Mouse (Mus musculus) c-Kit-positive CD71-positive TER-119-positive erythroid progenitor cells, embryonic 14.5 days (primary cell): ENCODE results near the gene Defa37.
"Not testable (repeated sequence)": the region's sequence is repeated elsewhere in the genome, so short reads cannot be mapped to it uniquely, and the experiment has no call there.

Experiments
- DNase-seq: peaks from one replicate; pipeline ENCODE4 v3.0.0-alpha.2; 2013; ENCODE audit warnings: low spot score

Gene Defa37

GRCm38 (mm10) chr8:21565086-21565485 lies at the start of gene Defa37:
Defa37 (plus strand) TSS chr8:21565386.
- not testable (repeated sequence) for DNase-seq

- not testable (repeated sequence) for DNase-seq
Measured at GRCm38 (mm10) chr8:21528732-21529131, 36.5 kb upstream of the Defa37 start, which contains the start of gene Defa32. Defa32 (plus strand) TSS chr8:21529032.

GRCm38 (mm10) chr8:21582706-21583105 lies 17.5 kb downstream of the Defa37 start, which contains the start of gene Defa28:
Defa28 (plus strand) TSS chr8:21583006.
- not testable (repeated sequence) for DNase-seq

GRCm38 (mm10) chr8:21594408-21594807 lies 29.2 kb downstream of the Defa37 start, which contains the start of gene Gm7861:
Gm7861 (minus strand) TSS chr8:21594508.
- not testable (repeated sequence) for DNase-seq
